Mouse (Mus musculus): ENCODE results near the gene Ap3m1.
A peak's percentile ranks its signal among the peaks of the same experiment; 100 is the strongest.

The Ap3m1 gene

GRCm38 (mm10) chr14:21062766-21063513 lies 10.6 kb upstream of the Ap3m1 start:
- H3K27me3 ChIP-seq (ENCODE audit: insufficient read depth, low read length): no peaks in the 10 kb centered on the region
- H3K4me3 ChIP-seq (replicated peaks; ENCODE audit: low read length): no peak overlapping the region
- H3K4me1 ChIP-seq (replicated peaks; ENCODE audit: low read depth, low read length): peaks cover 3% of the 10 kb centered on the region; the same call in 1 of the 2 replicates
- TF ChIP-seq POU5F1 (IDR thresholded peaks at IDR 0.05; ENCODE audit: borderline replicate concordance, low read length): no peak
- TF ChIP-seq CTCF (conservative IDR thresholded peaks at IDR 0.05; ENCODE audit: low read length): no peak
- TF ChIP-seq NANOG (IDR thresholded peaks at IDR 0.05; ENCODE audit: borderline replicate concordance, low read length): no peak
- peaks cover 7% of the 10 kb centered on the region; the same call in 1 of the 2 replicates for H3K36me3 ChIP-seq (ENCODE audit: insufficient read depth, low read length)
- no peaks in the 10 kb centered on the region for H3K9me3 ChIP-seq (ENCODE audit: low read length)

- peaks cover 37% of the 10 kb centered on the region for H3K36me3 ChIP-seq (ENCODE audit: insufficient read depth, low read length)
- H3K4me1 ChIP-seq (replicated peaks; ENCODE audit: low read depth, low read length): peaks cover 22% of the 10 kb centered on the region
- H3K9me3 ChIP-seq (ENCODE audit: low read length): no peaks in the 10 kb centered on the region
- no peak overlapping the region for H3K4me3 ChIP-seq (replicated peaks; ENCODE audit: low read length)
- H3K27me3 ChIP-seq (ENCODE audit: insufficient read depth, low read length): no peaks in the 10 kb centered on the region
- TF ChIP-seq POU5F1 (IDR thresholded peaks at IDR 0.05; ENCODE audit: borderline replicate concordance, low read length): no peak
- no peak for TF ChIP-seq NANOG (IDR thresholded peaks at IDR 0.05; ENCODE audit: borderline replicate concordance, low read length)
- no peak for TF ChIP-seq CTCF (conservative IDR thresholded peaks at IDR 0.05; ENCODE audit: low read length)
Measured at GRCm38 (mm10) chr14:21058972-21059371, 6.7 kb upstream of the Ap3m1 start.

GRCm38 (mm10) chr14:21053586-21053985 lies 1.3 kb upstream of the Ap3m1 start:
- Histone ChIP-seq H3K27me3 (ENCODE audit: insufficient read depth, low read length) (no peaks in the 10 kb centered on the region), H3K36me3 (ENCODE audit: insufficient read depth, low read length) (peaks cover 35% of the 10 kb centered on the region), H3K4me1 (replicated peaks; ENCODE audit: low read depth, low read length) (peaks cover 47% of the 10 kb centered on the region), H3K4me3 (replicated peaks; ENCODE audit: low read length) (peak overlapping the region; percentile 99), H3K9me3 (ENCODE audit: low read length) (no peaks in the 10 kb centered on the region)
- TF ChIP-seq POU5F1 (IDR thresholded peaks at IDR 0.05; ENCODE audit: borderline replicate concordance, low read length) (no peak), CTCF (conservative IDR thresholded peaks at IDR 0.05; ENCODE audit: low read length) (no peak), NANOG (IDR thresholded peaks at IDR 0.05; ENCODE audit: borderline replicate concordance, low read length) (no peak)

GRCm38 (mm10) chr14:21053151-21053550 lies 843 bp upstream of the Ap3m1 start:
- Histone ChIP-seq H3K4me1 (replicated peaks; ENCODE audit: low read depth, low read length) (peaks cover 52% of the 10 kb centered on the region), H3K36me3 (ENCODE audit: insufficient read depth, low read length) (peaks cover 35% of the 10 kb centered on the region), H3K9me3 (ENCODE audit: low read length) (no peaks in the 10 kb centered on the region), H3K4me3 (replicated peaks; ENCODE audit: low read length) (peak overlapping the region; percentile 99), H3K27me3 (ENCODE audit: insufficient read depth, low read length) (no peaks in the 10 kb centered on the region)
- no peak for TF ChIP-seq CTCF (conservative IDR thresholded peaks at IDR 0.05; ENCODE audit: low read length)
- no peak for TF ChIP-seq POU5F1 (IDR thresholded peaks at IDR 0.05; ENCODE audit: borderline replicate concordance, low read length)
- no peak for TF ChIP-seq NANOG (IDR thresholded peaks at IDR 0.05; ENCODE audit: borderline replicate concordance, low read length)

GRCm38 (mm10) chr14:21052781-21053130 lies 448 bp upstream of the Ap3m1 start:
- Histone ChIP-seq H3K9me3 (ENCODE audit: low read length) (no peaks in the 10 kb centered on the region), H3K4me1 (replicated peaks; ENCODE audit: low read depth, low read length) (peaks cover 56% of the 10 kb centered on the region), H3K4me3 (replicated peaks; ENCODE audit: low read length) (peak overlapping the region; percentile 99), H3K27me3 (ENCODE audit: insufficient read depth, low read length) (no peaks in the 10 kb centered on the region), H3K36me3 (ENCODE audit: insufficient read depth, low read length) (peaks cover 35% of the 10 kb centered on the region)
- no peak for TF ChIP-seq CTCF (conservative IDR thresholded peaks at IDR 0.05; ENCODE audit: low read length)
- TF ChIP-seq NANOG (IDR thresholded peaks at IDR 0.05; ENCODE audit: borderline replicate concordance, low read length): no peak
- no peak for TF ChIP-seq POU5F1 (IDR thresholded peaks at IDR 0.05; ENCODE audit: borderline replicate concordance, low read length)

- peak overlapping the region; percentile 99 for H3K4me3 ChIP-seq (replicated peaks; ENCODE audit: low read length)
- no peaks in the 10 kb centered on the region for H3K9me3 ChIP-seq (ENCODE audit: low read length)
- H3K36me3 ChIP-seq (ENCODE audit: insufficient read depth, low read length): peaks cover 28% of the 10 kb centered on the region
- no peaks in the 10 kb centered on the region for H3K27me3 ChIP-seq (ENCODE audit: insufficient read depth, low read length)
- TF ChIP-seq POU5F1 (IDR thresholded peaks at IDR 0.05; ENCODE audit: borderline replicate concordance, low read length) (no peak), CTCF (conservative IDR thresholded peaks at IDR 0.05; ENCODE audit: low read length) (no peak), NANOG (IDR thresholded peaks at IDR 0.05; ENCODE audit: borderline replicate concordance, low read length) (no peak)
- peaks cover 63% of the 10 kb centered on the region for H3K4me1 ChIP-seq (replicated peaks; ENCODE audit: low read depth, low read length)
Measured at GRCm38 (mm10) chr14:21051380-21052111, 762 bp downstream of the Ap3m1 start.

- peaks cover 58% of the 10 kb centered on the region for H3K4me1 ChIP-seq (replicated peaks; ENCODE audit: low read depth, low read length)
- H3K36me3 ChIP-seq (ENCODE audit: insufficient read depth, low read length): peaks cover 26% of the 10 kb centered on the region
- no peaks in the 10 kb centered on the region for H3K9me3 ChIP-seq (ENCODE audit: low read length)
- H3K27me3 ChIP-seq (ENCODE audit: insufficient read depth, low read length): no peaks in the 10 kb centered on the region
- peak overlapping the region; percentile 99 for H3K4me3 ChIP-seq (replicated peaks; ENCODE audit: low read length)
- TF ChIP-seq POU5F1 (IDR thresholded peaks at IDR 0.05; ENCODE audit: borderline replicate concordance, low read length) (no peak), CTCF (conservative IDR thresholded peaks at IDR 0.05; ENCODE audit: low read length) (peak; percentile 97)
Measured at GRCm38 (mm10) chr14:21050734-21051133, 1.6 kb downstream of the Ap3m1 start.

GRCm38 (mm10) chr14:21048879-21049278 lies 3.4 kb downstream of the Ap3m1 start:
- peaks cover 43% of the 10 kb centered on the region for H3K4me1 ChIP-seq (replicated peaks; ENCODE audit: low read depth, low read length)
- H3K9me3 ChIP-seq (ENCODE audit: low read length): no peaks in the 10 kb centered on the region
- no peak overlapping the region for H3K4me3 ChIP-seq (replicated peaks; ENCODE audit: low read length)
- H3K27me3 ChIP-seq (ENCODE audit: insufficient read depth, low read length): no peaks in the 10 kb centered on the region
- no peak for TF ChIP-seq POU5F1 (IDR thresholded peaks at IDR 0.05; ENCODE audit: borderline replicate concordance, low read length)
- no peak for TF ChIP-seq NANOG (IDR thresholded peaks at IDR 0.05; ENCODE audit: borderline replicate concordance, low read length)
- peak; percentile 82 for TF ChIP-seq CTCF (conservative IDR thresholded peaks at IDR 0.05; ENCODE audit: low read length)
- H3K36me3 ChIP-seq (ENCODE audit: insufficient read depth, low read length): peaks cover 30% of the 10 kb centered on the region

Data from E14TG2a.4 (cell line).